Mouse (Mus musculus) CD4-positive, CD25-positive, alpha-beta regulatory T cell, adult 2 months (primary cell): ENCODE results near the gene Snx5.

Experiments
- DNase-seq: peaks from one replicate; pipeline ENCODE4 v3.0.0-alpha.2; 2012; ENCODE audit warnings: low read depth, low spot score

Snx5 gene

DNA sequence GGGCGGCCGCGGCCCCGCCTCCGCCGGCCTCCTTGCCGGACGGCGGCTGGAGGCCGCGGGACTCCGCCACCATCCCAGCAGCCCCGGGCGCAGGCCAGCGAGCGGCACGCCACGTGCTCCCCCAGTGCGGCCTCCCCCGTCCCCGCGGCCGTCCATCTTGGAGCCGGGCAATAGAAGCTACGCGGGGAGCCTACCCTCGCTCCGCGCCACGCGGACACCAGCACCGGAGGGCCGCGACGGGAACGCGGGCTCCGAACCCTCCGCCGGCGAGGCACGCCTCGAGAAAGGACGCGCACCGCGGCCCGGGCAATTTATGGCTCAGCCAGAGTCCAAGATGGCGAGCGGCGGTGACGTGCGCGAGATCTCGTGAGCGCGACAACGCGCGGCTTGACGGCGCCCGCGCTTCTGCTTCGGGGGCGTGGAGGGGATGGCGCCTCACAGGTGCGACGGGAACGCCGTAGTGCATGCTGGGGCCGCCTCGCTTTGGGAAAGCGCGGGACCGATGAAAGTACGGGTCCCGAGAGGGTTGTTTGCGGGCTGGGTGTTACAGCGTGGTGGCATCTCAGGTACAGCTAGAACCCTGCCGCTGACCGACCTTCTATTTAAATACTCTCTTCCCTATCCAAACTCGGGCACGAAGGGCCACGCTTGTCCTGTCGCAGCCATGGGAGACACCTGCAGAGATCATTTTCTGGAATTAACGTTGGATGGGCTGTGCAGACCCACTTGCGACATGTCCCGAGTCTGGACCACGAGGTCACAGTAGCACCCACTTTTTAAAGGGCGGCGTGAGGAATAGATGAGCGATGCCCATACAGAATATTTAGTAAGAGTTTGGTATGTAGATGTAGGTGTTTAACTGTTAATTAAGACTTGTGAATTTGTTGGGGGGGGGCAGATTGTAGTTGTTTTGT is at the start of gene Snx5, which contains the start of gene Mgme1:
Gene Snx5, minus strand, starts transcription at position 400 of the 914 bp plus-strand sequence.
Gene Mgme1, plus strand, starts transcription at position 157 of the 914 bp plus-strand sequence.
- peak; percentile 96 for DNase-seq

DNA sequence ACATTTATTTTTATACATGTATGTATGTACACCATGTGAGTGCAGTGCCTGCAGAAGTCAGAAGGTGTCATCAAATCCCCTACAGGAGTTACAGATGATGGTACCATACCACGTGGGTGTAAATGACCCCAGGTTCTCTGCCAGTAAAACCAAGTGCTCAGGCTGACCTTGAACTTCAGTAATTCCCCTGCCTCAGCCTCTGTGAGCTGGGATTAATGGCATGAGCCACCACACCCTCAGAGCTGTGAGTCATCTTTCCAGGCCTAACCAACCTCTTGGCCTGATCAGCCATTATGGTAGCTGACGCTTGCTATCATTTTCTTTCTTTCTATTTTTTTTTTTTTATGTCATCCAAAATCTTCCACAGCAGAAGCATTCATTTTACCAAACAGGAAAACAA is 40.7 kb upstream of the Snx5 start:
- no peak for DNase-seq

DNA sequence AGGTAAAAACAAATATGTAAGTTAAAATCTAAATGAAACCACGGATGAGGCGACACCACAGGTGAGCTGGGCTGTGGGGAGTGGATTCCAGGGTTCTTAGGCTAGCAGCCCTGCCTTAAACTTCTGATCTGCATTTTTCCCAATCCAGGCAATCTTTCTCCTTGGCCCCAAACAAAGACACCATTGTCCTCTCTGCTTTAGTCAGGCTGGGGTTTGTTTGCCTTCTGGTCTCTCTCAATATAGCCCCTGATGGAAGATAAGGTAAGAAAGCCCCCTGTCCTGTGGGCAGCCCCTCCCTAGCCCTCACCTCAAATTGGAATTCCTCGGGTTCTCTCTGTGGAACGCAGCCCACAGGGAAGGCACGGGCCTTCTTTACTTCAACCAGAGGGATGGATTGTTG is 39.6 kb upstream of the Snx5 start:
- no peak for DNase-seq

DNA sequence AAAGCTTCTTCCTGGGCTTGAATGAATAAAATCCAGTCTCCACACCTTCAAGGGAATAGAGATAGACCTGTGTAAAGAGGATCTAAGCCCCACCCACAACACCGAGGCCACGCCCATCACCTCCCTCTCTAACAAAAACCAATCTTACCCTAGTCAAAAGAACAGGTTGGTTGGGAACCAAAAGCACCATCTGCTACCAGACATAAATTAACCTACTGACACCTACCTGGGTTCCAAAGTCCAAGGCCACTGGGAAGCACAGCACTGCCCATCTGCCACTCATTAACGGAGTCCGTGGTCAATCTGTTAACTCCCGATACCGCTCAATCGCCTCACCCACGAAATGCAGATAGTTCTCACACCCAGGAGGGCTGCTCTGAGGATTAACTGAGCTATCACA is 37.9 kb upstream of the Snx5 start:
- DNase-seq: no peak

DNA sequence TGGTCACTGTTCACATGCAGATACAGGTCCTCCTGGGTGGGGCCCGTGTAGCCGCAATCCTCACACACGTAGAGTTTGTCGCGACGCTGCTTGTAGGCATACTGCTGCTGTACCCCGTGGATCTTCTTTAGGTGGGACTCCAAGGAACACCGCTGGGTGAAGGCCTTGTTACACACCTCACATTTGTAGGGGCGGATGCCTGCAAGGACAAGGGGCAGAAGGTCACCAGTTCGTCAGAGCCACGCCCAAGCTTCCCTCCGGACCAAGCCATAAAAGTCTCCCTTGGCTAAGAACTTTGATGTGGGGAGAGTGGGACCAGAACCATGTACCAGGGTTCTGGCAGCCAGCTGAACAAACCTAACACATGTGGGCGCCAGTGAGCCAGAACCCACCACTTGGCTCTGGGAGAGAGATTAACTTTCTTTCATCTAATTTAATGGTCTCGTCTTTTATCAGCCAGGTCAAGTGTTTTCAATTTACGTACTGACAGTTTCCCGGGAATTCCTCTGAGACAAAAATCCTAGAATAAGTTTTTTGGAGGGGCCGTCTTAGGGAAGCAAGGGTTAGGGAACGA is 35.1 kb upstream of the Snx5 start:
- peak; percentile 12 for DNase-seq

DNA sequence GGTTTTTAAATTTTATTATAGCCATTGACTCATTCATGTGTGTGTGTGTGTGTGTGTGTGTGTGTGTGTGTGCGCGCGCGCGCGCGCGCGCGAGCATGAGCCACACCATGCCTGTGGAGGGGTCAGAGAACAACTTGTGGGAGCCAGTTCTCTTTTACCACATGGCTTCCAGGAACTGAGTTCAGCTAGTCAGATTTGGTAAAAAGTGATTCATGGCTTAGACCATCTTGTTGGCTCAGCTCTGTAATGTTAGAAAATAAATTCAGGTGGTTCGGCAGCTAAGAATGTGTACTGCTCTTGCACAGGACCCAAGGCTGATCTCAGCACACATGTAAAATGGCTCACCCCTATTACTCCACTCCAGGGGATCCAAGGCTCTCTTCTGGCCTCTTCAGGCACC is 30.4 kb upstream of the Snx5 start:
- DNase-seq: no peak

DNA sequence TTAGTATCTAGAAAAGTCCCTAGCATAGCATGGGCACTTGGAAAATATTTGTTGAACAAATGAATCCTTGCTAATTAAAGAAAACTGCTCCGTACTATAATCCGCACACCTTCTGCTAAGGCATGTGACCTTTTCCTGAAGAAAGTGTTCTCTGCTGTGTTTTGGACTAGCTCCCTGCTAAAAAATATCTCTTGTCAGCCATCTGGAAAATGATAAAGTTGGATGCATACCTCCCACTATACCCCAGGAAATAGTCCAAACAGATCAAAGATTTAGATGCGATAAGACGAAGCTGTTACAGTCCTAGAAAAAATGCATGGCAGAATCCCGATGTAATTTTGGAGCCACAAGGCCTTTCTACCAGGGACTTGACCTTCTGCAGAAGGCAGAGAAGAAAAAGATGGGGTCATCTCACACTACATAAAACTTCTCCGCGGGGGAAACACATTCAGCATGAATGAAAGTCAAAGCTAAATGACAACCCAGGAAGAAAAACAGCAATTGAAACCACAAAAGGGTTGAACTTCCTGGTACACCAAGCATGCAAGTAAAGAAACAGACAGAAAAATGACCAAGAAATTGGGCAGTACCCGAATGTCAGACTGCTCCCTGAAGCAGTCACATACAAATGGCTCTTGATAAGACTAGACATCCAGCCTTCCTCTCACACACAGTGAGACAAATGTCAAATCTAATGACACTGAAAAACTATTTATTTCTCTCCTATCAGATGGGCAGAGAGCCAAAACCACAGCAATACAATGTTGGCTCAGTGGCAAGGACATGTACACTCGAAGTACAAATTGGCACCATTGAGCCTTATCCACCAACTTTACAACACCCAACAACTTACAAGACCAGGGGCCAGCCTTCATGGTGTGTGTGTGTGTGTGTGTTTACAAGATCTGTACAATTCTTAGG is 29.3 kb upstream of the Snx5 start:
- DNase-seq: peak; percentile 57

DNA sequence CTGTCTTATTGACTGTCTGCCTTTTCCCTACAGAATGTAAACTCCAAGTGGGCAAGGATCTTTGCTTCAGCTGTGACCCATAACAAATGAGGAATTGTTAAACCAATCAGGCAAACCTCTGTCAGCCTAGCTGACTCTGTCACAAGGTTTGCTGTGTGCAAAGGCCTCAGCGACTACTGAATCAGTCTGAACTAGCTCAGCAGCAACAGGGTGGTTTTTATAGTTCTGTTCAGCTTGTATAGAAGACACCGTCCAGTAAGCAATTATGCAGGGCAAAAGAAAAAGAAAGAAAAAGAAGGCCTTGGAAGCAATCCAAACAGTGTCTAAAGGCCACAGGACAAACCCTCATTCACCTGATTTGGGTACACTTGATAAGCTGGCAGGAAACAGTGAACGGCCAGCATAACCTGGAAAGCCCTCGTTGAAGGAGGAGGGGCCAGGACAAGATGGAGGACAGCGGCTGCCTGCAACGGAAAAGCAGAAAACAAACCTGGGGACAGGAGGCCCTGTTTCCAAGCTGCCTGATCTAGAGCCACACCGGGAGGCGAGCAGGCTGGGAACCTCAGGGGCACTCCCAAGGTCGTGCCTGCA is 24.5 kb upstream of the Snx5 start:
- DNase-seq: no peak

DNA sequence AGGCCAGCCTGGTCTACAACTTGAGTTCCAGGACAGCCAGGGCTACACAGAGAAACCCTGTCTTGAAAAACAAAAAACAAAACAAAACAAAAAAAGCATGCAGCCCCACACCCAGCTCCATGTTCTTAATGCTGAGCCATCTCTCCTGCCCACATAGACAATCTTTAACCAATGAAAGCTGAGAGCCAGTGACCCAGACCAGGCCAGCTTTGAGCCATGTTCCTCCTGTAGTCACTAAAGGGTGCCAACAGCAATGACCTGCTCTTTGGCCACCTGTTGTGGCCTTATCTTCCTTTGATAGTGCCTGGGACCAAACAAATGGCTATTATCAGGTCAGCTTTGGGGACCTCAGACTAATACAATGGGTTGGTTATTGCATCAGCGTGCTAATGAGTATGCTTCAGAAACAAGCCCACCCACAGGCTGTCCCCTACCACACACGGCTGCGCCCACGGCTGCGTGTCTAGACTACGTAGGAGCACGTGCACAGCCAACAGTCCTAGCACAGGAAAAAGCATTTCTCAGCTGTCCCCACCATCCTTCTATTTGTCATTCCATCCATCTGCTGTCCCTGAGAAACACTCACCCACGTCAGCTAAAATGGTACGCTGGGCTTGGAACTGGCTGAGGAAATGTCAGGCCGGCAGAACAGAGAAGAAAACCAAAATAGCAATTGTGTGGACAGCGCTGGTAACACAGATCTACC is 21.0 kb upstream of the Snx5 start:
- no peak for DNase-seq

DNA sequence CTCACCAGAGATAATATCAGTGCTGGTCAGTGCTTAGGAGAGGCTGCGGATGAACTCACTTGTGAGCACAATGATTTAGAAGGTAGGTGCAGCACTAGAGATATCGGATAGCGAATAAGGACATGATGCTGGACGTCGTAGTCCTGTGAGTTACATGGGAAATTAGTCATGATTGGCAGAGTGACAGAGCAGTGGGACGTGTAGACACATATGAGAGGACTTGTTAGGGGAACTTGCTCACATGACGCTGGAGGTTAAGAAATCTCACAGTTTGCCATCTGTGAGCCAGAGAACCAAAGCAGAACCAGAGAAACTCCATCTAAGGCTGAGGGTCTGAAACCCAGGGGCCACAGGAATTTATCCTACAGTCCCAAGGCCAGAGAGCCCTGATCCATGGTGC is 19.6 kb upstream of the Snx5 start:
- DNase-seq: no peak

DNA sequence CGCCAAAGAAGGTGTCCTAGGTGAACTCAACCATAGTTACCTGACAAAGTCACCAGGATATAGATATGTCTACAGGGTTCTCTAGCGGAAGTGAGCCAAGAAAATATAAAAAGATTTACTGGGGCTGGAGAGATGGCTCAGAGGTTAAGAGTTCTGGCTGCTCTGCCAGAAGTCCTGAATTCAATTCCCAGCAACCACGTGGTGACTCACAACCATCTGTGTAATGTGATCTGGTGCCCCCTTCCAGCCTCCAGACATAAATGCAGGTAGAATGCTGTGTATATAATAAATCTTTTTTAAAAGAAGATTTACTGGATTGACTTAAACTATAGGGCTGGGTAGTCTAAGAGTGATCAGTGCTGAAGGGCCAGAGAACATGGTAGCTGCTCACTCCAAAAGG is 10.7 kb upstream of the Snx5 start:
- DNase-seq: no peak

DNA sequence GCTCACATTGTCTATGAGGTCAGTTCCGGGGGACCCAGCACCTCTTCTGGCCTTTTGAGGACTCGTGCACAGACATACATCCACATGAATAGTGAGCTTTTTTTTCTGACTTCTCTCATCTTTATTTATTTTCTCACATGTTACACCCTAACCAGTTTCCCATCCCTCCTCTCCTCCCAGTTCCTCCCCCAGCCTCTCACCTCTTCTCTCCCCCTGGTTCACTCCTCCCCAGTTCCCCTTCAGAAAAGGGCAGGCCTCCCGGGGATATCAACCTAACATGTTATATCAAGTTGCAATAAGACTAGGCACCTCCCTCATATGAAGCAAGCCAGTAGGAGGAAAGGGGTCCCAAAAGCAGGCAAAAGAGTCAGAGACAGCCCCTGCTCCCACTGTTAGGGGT is 9.9 kb upstream of the Snx5 start:
- DNase-seq: no peak

DNA sequence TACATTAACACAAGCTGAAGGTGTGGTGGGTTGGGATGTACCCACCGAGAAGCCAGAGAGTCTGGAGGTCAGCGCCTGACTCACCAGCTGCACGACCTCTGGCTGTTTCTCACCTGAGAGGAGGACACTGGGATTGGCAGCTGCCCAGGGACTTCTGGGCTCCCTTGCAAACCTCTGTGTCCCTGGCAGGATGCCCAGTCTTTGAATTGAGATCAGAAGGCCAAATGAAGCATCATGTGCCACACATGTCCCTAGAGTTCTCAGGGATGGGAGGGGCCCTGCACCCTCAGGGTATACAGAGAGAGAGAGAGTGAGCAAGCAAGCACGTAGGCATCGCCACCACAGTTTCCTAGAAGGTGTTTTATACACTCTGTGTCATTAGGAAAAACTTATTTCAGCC is 9.0 kb upstream of the Snx5 start:
- no peak for DNase-seq

DNA sequence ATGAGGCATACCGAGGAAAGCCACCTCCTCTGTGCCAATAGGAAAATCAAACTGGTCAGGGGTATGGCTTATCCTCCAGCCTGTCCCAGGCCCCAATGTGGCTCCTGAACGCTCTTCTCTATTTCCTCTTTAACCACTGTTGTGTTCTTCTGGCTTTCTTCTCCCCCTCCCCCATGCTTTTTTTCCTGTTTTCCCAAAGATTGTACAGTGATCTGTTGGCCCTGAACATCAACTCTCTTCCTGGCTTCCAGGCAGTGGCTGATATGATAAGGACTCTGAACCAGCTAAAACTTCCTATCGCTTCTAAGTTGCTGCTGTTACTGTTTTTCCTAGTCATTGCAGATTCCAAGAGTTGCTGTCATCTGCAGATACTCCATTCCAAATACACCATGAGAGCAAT is 6.2 kb upstream of the Snx5 start:
- no peak for DNase-seq

DNA sequence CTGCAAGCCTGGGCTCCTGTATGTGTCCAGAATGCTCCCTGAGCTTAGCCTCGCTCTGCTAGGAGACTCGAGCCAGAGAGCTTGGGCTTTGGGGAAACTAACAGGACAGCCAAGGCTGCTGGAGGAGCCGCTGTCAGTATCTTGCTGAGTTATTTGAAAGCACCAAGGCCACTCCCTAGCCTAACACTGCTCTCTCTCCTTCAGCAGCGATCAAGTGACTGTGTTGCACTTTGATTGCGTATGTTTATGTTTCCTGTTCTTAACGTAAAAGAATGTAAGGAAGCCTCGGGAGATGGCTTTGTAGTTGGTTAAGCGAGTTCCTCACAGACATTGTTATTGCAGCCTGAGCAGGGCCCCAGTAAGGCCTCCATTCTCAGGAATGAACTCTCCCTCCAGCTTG is 4.0 kb upstream of the Snx5 start:
- DNase-seq: no peak

DNA sequence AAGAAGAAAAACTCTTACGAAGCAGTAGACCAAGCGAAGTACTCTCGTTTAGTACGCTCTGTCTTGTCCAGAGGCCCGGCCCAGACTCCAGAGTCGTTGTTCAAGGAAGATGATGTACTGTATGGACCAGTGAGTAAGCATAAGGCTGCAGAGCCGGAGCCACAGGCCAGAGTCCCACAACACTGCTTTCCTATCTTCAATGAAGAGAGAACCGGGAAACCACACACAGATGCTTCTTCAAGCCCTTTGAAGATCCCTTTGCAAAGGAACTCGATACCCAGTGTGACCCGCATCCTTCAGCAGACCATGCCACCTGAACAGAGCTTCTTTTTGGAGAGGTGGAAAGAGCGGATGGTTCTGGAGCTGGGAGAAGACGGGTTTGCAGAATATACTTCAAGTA is 1.4 kb upstream of the Snx5 start:
- DNase-seq: no peak

DNA sequence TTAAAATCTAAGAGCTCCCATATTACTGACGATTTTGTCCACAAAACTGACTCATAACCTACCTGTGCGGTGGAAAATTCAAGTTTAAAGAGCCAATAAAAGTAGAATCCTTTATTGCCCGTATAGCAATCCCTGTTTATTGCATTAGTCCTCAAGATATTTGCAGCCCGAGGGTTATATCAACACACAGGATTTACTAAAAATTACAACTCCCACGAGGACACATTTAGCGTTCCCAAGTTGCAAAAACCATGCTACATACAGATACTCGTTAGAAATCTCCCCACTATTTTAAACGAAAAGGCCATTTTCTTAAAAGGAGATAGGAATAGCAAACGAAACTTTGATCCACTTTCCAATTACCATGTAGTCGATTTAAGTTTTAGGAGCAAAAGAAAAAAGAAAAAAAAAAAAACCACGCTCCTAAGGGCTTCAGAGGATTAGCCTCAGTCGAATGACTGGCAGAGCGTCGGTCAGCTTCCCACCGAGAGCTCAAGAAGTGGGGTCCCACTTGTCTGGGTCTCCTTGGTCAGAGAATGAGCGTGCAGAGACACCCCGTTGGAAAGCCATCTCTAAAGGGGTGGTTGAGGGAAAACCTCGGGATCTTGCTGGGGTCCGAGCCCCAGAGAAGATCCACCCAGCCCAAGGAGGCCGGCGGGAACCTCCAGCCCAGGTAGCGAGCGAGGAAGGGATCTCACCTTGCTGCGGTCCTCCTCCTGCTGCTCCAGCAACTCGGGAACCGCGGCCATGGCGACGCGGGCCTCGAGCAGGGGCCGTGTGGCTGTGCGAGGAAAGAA is 829 bp downstream of the Snx5 start:
- no peak for DNase-seq

DNA sequence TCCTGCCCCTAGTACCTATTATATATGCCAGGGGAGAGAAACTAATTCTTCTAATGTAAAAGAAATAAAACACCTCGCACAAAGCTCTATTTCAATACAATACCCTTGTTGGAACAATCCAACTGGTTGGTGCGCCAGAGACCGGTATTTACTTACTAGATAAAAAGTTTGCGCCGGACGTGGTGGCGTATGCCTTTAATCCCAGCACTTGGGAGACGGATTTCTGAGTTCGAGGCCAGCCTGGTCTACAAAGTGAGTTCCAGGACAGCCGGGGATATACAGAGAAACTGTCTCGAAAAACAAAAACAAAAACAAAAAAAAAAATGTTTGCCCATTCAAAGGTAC is 1.4 kb downstream of the Snx5 start:
- DNase-seq: peak; percentile 33

DNA sequence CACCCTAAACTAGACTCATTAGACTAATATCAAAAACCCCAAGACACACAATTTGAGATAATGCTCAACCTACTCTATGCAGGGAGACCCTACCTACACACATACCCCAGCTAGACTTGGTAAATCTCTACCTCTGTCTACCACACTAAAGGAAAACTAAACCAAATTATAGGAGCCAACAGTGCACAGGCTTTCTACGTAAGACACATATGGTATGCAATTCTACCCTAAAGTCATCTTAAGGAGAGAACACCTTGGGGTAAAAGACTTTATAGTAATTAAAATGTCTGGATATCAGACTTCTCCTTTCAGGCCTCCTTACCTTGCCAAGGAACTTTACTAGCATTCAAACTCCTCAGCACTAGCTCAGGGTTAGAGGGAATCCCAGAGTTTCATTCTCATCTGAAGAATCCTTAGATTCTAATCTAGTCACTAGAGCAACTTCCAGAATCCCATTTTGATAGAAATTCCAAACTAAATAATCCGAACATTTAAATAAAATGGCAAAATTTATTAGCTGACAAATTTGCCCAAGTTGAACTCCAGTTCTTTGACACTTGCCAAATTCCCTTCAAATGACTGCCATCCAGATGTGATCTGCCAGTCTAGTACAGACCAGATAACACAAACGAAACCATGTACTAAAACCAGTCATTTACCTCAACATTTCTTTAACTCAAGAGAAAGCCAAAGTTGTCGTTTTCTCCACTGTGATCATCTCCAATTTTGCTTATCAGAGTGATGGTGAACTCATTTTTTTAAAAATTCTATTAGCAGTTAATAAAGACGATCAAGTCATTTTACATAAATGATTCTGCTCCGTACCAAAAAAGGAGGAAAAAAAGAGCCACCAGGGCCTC is 2.0 kb downstream of the Snx5 start:
- no peak for DNase-seq

DNA sequence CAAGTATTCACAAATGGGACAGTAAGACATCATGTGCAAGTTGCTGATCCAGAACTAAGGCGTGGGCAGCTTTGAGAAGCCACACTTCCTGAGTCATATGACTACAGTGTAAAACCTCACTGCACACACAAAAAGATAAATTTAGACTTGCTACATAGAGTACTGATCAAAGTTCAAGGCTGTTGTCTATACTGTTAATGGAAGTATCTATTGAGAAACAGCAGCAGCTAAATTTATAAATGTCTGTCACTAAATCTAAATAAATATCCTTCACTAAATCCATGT is 3.0 kb downstream of the Snx5 start:
- DNase-seq: peak; percentile 74
